Mouse (Mus musculus) testis, adult 2 months (tissue): ENCODE measurements around the gene Cux1.

Experiments
- CTCF ChIP-seq: fragments of 200-500 bp; IDR thresholded peaks from 2 replicates; pipeline ENCODE4 v1.5.1; 2012; ENCODE audit warnings: low read depth, mild to moderate bottlenecking, inconsistent platforms, low read length, moderate library complexity; ENCODE audit not compliant: control insufficient read depth, insufficient read depth, insufficient replicate concordance
- POLR2A ChIP-seq: fragments of 200-500 bp; IDR thresholded peaks from 2 replicates; pipeline ENCODE4 v1.6.1; 2012; ENCODE audit warnings: low read depth, mild to moderate bottlenecking, inconsistent platforms, low read length, moderate library complexity; ENCODE audit not compliant: control insufficient read depth

- TF ChIP-seq POLR2A (no peak), CTCF (no peak)
Measured at GRCm38 (mm10) chr5:136303409-136303983, 263.8 kb downstream of the Cux1 start.
